Comparison of ENCODE assay signal across 11 mouse cellular contexts in the genomic region with DNA sequence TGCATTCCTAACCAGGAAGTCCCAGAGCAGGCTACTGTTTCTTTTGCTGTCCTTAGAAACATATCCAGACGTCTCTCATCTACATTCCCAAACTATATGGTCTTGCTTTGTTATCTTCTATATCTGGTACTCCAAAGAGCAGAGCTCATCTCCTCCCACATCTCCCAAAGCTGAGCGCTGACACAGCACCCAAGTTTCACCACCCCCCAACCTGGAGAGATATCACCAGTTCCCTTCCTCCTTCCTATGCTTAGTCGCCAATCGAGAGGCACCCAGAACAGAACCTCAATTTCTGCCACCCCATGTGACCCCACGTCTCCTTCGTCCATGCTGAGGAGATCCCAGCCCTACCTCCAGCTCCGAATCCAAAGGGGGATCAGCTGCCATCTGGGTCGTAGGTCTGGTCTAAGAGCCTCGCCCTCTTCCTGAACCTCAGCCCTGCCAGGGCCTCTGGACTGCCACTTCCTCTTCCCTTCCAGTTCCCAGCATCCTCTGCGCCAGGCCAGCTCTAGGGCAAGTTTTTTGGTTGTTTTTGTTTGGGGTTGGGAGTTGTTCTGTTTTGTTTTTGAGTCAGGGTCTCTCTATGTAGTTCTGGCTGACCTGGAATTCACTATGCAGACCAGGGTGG. TPM values are rescaled to one million over a fixed set of nuclear protein-coding genes. Genes with fewer than 3 reads are reported as not detected.
DNase-seq lines count a peak whose midpoint lies in the region; ATAC-seq lines count a peak whose summit lies in the region.
"Had no signal": no experiment of that assay in that cellular context is flagged by ENCODE, and none has a peak within 500 bp of the region (broad histone marks: within the 10 kb centered on the region; RNA-seq: fewer than 3 reads in every experiment).

No protein-coding gene starts in this region.

- H3K9ac ChIP-seq in intestine, embryonic 16.5 days (ENCODE audit: low read depth, low read length): 0 out of 2 replicates have a peak overlapping the region, but pooled peaks have one; percentile 29
- H3K9ac ChIP-seq in intestine, embryonic 15.5 days: no peak overlapping the region
- no peak overlapping the region for H3K9ac ChIP-seq in forebrain, embryonic 16.5 days (replicated peaks; ENCODE audit: low read depth, low read length)
- H3K9ac ChIP-seq: limb, embryonic 15.5 days; neural tube, embryonic 13.5 days had no signal

- intact Hi-C loops in heart, postnatal 36 days (cut with DNase I): no loop called here

- WGBS in intestine, embryonic 16.5 days: 73% methylated on average over 10 of the region's 10 CpGs
- 78% methylated on average over 10 of the region's 10 CpGs for WGBS in intestine, embryonic 15.5 days
- 82% methylated on average over 10 of the region's 10 CpGs for WGBS in embryonic facial prominence, embryonic 10.5 days
- 87% methylated on average over 10 of the region's 10 CpGs for WGBS in forebrain, embryonic 16.5 days

- H3K4me3 ChIP-seq in intestine, embryonic 16.5 days (ENCODE audit: low read length): no peak overlapping the region
- H3K4me3 ChIP-seq in intestine, embryonic 15.5 days (replicated peaks): no peak overlapping the region
- H3K4me3 ChIP-seq in megakaryocyte, embryonic 14.5 days (replicated peaks): peak overlapping the region; percentile 90
- H3K4me3 ChIP-seq in embryonic facial prominence, embryonic 10.5 days: no peak overlapping the region
- H3K4me3 ChIP-seq in forebrain, embryonic 16.5 days (replicated peaks; ENCODE audit: low read length): no peak overlapping the region
- H3K4me3 ChIP-seq: limb, embryonic 15.5 days; neural tube, embryonic 13.5 days had no signal

- no peak for ATAC-seq in intestine, embryonic 16.5 days
- ATAC-seq in intestine, embryonic 15.5 days: no peak
- no peak for ATAC-seq in forebrain, embryonic 16.5 days
- ATAC-seq: intestine, postnatal 0 days had no signal

- H3K27ac ChIP-seq in intestine, embryonic 16.5 days (ENCODE audit: low read length): no peak overlapping the region
- no peak overlapping the region for H3K27ac ChIP-seq in intestine, embryonic 15.5 days
- no peak overlapping the region for H3K27ac ChIP-seq in embryonic facial prominence, embryonic 10.5 days (replicated peaks)
- no peak overlapping the region for H3K27ac ChIP-seq in forebrain, embryonic 16.5 days (ENCODE audit: low read length)
- H3K27ac ChIP-seq: limb, embryonic 15.5 days; neural tube, embryonic 13.5 days had no signal

- H3K4me2 ChIP-seq in intestine, embryonic 16.5 days (ENCODE audit: low read depth, low read length): no peak overlapping the region
- no peak overlapping the region; the same call in 1 of the 2 replicates for H3K4me2 ChIP-seq in intestine, embryonic 15.5 days (replicated peaks)
- no peak overlapping the region for H3K4me2 ChIP-seq in forebrain, embryonic 16.5 days (ENCODE audit: low read length)
- H3K4me2 ChIP-seq: limb, embryonic 15.5 days; neural tube, embryonic 13.5 days had no signal

- H3K36me3 ChIP-seq in intestine, embryonic 16.5 days (ENCODE audit: control insufficient read depth, insufficient read depth, low read length): peaks cover 13% of the 10 kb centered on the region
- peaks cover 25% of the 10 kb centered on the region for H3K36me3 ChIP-seq in intestine, embryonic 15.5 days
- peaks cover 48% of the 10 kb centered on the region for H3K36me3 ChIP-seq in megakaryocyte, embryonic 14.5 days (replicated peaks; ENCODE audit: low read length)
- H3K36me3 ChIP-seq in embryonic facial prominence, embryonic 10.5 days (replicated peaks): peaks cover 42% of the 10 kb centered on the region
- H3K36me3 ChIP-seq in forebrain, embryonic 16.5 days (ENCODE audit: control insufficient read depth, insufficient read depth): peaks cover 20% of the 10 kb centered on the region

- peaks cover 38% of the 10 kb centered on the region for H3K4me1 ChIP-seq in intestine, embryonic 16.5 days (ENCODE audit: control insufficient read depth, insufficient read depth, low read length)
- peaks cover 35% of the 10 kb centered on the region for H3K4me1 ChIP-seq in intestine, embryonic 15.5 days (replicated peaks)
- H3K4me1 ChIP-seq in megakaryocyte, embryonic 14.5 days: peaks cover 65% of the 10 kb centered on the region
- H3K4me1 ChIP-seq in embryonic facial prominence, embryonic 10.5 days: peaks cover 44% of the 10 kb centered on the region
- peaks cover 16% of the 10 kb centered on the region for H3K4me1 ChIP-seq in forebrain, embryonic 16.5 days (replicated peaks; ENCODE audit: control insufficient read depth, insufficient read depth, low read length)

- no peaks in the 10 kb centered on the region for H3K27me3 ChIP-seq in intestine, embryonic 16.5 days (replicated peaks; ENCODE audit: control insufficient read depth, insufficient read depth, low read length)
- H3K27me3 ChIP-seq in intestine, embryonic 15.5 days (replicated peaks): no peaks in the 10 kb centered on the region
- H3K27me3 ChIP-seq in megakaryocyte, embryonic 14.5 days (replicated peaks): no peaks in the 10 kb centered on the region
- 0 out of 2 replicates have a peak, but pooled peaks cover 4% of the 10 kb centered on the region for H3K27me3 ChIP-seq in embryonic facial prominence, embryonic 10.5 days (replicated peaks; ENCODE audit: low read depth, poor library complexity, severe bottlenecking)
- no peaks in the 10 kb centered on the region for H3K27me3 ChIP-seq in forebrain, embryonic 16.5 days (replicated peaks; ENCODE audit: control insufficient read depth, insufficient read depth, low read length)
- H3K27me3 ChIP-seq: limb, embryonic 15.5 days; neural tube, embryonic 13.5 days had no signal

- no peaks in the 10 kb centered on the region for H3K9me3 ChIP-seq in intestine, embryonic 16.5 days (ENCODE audit: control insufficient read depth, low read length)
- H3K9me3 ChIP-seq in intestine, embryonic 15.5 days: no peaks in the 10 kb centered on the region
- no peaks in the 10 kb centered on the region for H3K9me3 ChIP-seq in megakaryocyte, embryonic 14.5 days
- no peaks in the 10 kb centered on the region for H3K9me3 ChIP-seq in embryonic facial prominence, embryonic 10.5 days
- H3K9me3 ChIP-seq in forebrain, embryonic 16.5 days (ENCODE audit: control insufficient read depth, low read length): no peaks in the 10 kb centered on the region
- H3K9me3 ChIP-seq: limb, embryonic 15.5 days; neural tube, embryonic 13.5 days had no signal

- peak; percentile 49 for DNase-seq in MEL-GATA-1-ER (ENCODE audit: extremely low read depth, low read depth)
- peak; percentile 36 to 39 for DNase-seq in heart, postnatal 36 days
- DNase-seq in embryonic facial prominence, embryonic 10.5 days (ENCODE audit: low spot score): no peak
- DNase-seq in ovary, postnatal 10 days (ENCODE audit: low spot score): no peak

RNA-seq across cellular contexts. Expression of gene Pkn1, which starts 5.3 kb away (rescaled TPM):
- polyA plus RNA-seq in intestine, embryonic 16.5 days (2015; fragmentation: Nextera tagmentation; extraction: Ambion mirVana): 19.9 and 29.6 TPM in 2 replicates
- polyA plus RNA-seq in intestine, embryonic 15.5 days (2015; fragmentation: Nextera tagmentation; extraction: Ambion mirVana): 34.4 and 35.2 TPM in 2 replicates
- total RNA-seq in heart, postnatal 36 days (2021): 10 to 100 TPM; 53.7 to 62.4 TPM
- polyA plus RNA-seq in megakaryocyte, embryonic 14.5 days (2012; ENCODE audit: insufficient read depth, low replicate concordance): 73.0 and 95.0 TPM in 2 replicates
- polyA plus RNA-seq in embryonic facial prominence, embryonic 10.5 days (2016; fragmentation: Nextera tagmentation; extraction: Ambion mirVana): 30.3 and 30.9 TPM in 2 replicates
- polyA plus RNA-seq in forebrain, embryonic 16.5 days (2015; fragmentation: Nextera tagmentation; extraction: Ambion mirVana): 30.7 and 36.0 TPM in 2 replicates

RNA-seq across cellular contexts. Expression of gene Ddx39, which starts 21.3 kb away (rescaled TPM):
- polyA plus RNA-seq in intestine, embryonic 16.5 days (2015; fragmentation: Nextera tagmentation; extraction: Ambion mirVana): 204 and 224 TPM in 2 replicates
- polyA plus RNA-seq in intestine, embryonic 15.5 days (2015; fragmentation: Nextera tagmentation; extraction: Ambion mirVana): 215 and 226 TPM in 2 replicates
- total RNA-seq in heart, postnatal 36 days (2021): 10 to 100 TPM; 15.8 to 17.2 TPM
- 7.5 and 18.1 TPM in 2 replicates for polyA plus RNA-seq in megakaryocyte, embryonic 14.5 days (2012; ENCODE audit: insufficient read depth, low replicate concordance)
- polyA plus RNA-seq in embryonic facial prominence, embryonic 10.5 days (2016; fragmentation: Nextera tagmentation; extraction: Ambion mirVana): 286 and 311 TPM in 2 replicates
- polyA plus RNA-seq in forebrain, embryonic 16.5 days (2015; fragmentation: Nextera tagmentation; extraction: Ambion mirVana): 116 TPM in 2 replicates

RNA-seq across cellular contexts. Expression of gene Ptger1, which starts 27.2 kb away (rescaled TPM):
- 1.2 and 1.5 TPM in 2 replicates for polyA plus RNA-seq in intestine, embryonic 16.5 days (2015; fragmentation: Nextera tagmentation; extraction: Ambion mirVana)
- polyA plus RNA-seq in intestine, embryonic 15.5 days (2015; fragmentation: Nextera tagmentation; extraction: Ambion mirVana): 1.2 and 1.6 TPM in 2 replicates
- under 1 TPM; 0.27 to 0.75 TPM for total RNA-seq in heart, postnatal 36 days (2021)
- polyA plus RNA-seq in megakaryocyte, embryonic 14.5 days (2012; ENCODE audit: insufficient read depth, low replicate concordance): 0.45 and 0.73 TPM in 2 replicates
- 0.36 and 0.41 TPM in 2 replicates for polyA plus RNA-seq in embryonic facial prominence, embryonic 10.5 days (2016; fragmentation: Nextera tagmentation; extraction: Ambion mirVana)
- polyA plus RNA-seq in forebrain, embryonic 16.5 days (2015; fragmentation: Nextera tagmentation; extraction: Ambion mirVana): 0.45 and 1.3 TPM in 2 replicates

RNA-seq across cellular contexts. Expression of gene Gipc1, which starts 41.2 kb away (rescaled TPM):
- polyA plus RNA-seq in intestine, embryonic 16.5 days (2015; fragmentation: Nextera tagmentation; extraction: Ambion mirVana): 153 and 171 TPM in 2 replicates
- 163 and 166 TPM in 2 replicates for polyA plus RNA-seq in intestine, embryonic 15.5 days (2015; fragmentation: Nextera tagmentation; extraction: Ambion mirVana)
- total RNA-seq in heart, postnatal 36 days (2021): 10 to 100 TPM; 25.2 to 28.3 TPM
- polyA plus RNA-seq in megakaryocyte, embryonic 14.5 days (2012; ENCODE audit: insufficient read depth, low replicate concordance): 306 and 351 TPM in 2 replicates
- 208 and 209 TPM in 2 replicates for polyA plus RNA-seq in embryonic facial prominence, embryonic 10.5 days (2016; fragmentation: Nextera tagmentation; extraction: Ambion mirVana)
- polyA plus RNA-seq in forebrain, embryonic 16.5 days (2015; fragmentation: Nextera tagmentation; extraction: Ambion mirVana): 147 and 151 TPM in 2 replicates

RNA-seq across cellular contexts. Expression of gene Adgre5, which starts 47.4 kb away (rescaled TPM):
- polyA plus RNA-seq in intestine, embryonic 16.5 days (2015; fragmentation: Nextera tagmentation; extraction: Ambion mirVana): 39.5 TPM in 2 replicates
- 32.3 and 35.4 TPM in 2 replicates for polyA plus RNA-seq in intestine, embryonic 15.5 days (2015; fragmentation: Nextera tagmentation; extraction: Ambion mirVana)
- total RNA-seq in heart, postnatal 36 days (2021): 10 to 100 TPM; 39.5 to 52.7 TPM
- 18.7 and 23.5 TPM in 2 replicates for polyA plus RNA-seq in megakaryocyte, embryonic 14.5 days (2012; ENCODE audit: insufficient read depth, low replicate concordance)
- polyA plus RNA-seq in embryonic facial prominence, embryonic 10.5 days (2016; fragmentation: Nextera tagmentation; extraction: Ambion mirVana): 7.8 and 11.5 TPM in 2 replicates
- polyA plus RNA-seq in forebrain, embryonic 16.5 days (2015; fragmentation: Nextera tagmentation; extraction: Ambion mirVana): 8.1 and 10.8 TPM in 2 replicates

Comparison
In these comparisons a context has a peak if more than half of its experiments do, and no peak if none do; other contexts are left out.
1. DNase-seq: peak in MEL-GATA-1-ER (single experiment) and heart, postnatal 36 days (2 of 2); none in embryonic facial prominence, embryonic 10.5 days (single experiment) and ovary, postnatal 10 days (single experiment).